Mouse (Mus musculus) thymus, postnatal 36 days (tissue): ENCODE results near the gene Dnhd1.
"Not testable (repeated sequence)": the region's sequence is repeated elsewhere in the genome, so short reads cannot be mapped to it uniquely, and the experiment has no call there.

Source experiments
- DNase-seq, 2 experiments: peaks; one replicate each; pipeline ENCODE4 v3.0.0; 2022; ENCODE audit warnings: mixed read lengths in 2 of 2

Dnhd1 gene

GRCm38 (mm10) chr7:105741978-105742377, 91.4 kb downstream of the Dnhd1 start:
- DNase-seq, result no peak

- not testable (repeated sequence) for DNase-seq
These were observed 92.0 kb downstream of the Dnhd1 start for GRCm38 (mm10) chr7:105742539-105743215.

GRCm38 (mm10) chr7:105743246-105743925, 92.8 kb downstream of the Dnhd1 start:
- DNase-seq, result not testable (repeated sequence)

GRCm38 (mm10) chr7:105743926-105744590, 93.4 kb downstream of the Dnhd1 start, which contains the start of gene Taf10:
Taf10 (minus strand) TSS chr7:105744361.
- DNase-seq, result peak; percentile 88 to 92

- no peak for DNase-seq
These were observed 97.1 kb downstream of the Dnhd1 start for GRCm38 (mm10) chr7:105747776-105748175.

GRCm38 (mm10) chr7:105751491-105752433, 101.1 kb downstream of the Dnhd1 start, which contains the start of gene Tpp1:
Tpp1 (minus strand) TSS chr7:105752235.
- DNase-seq, result peak; percentile 86 to 89

- no peak for DNase-seq
These were observed 102.1 kb downstream of the Dnhd1 start for GRCm38 (mm10) chr7:105752716-105753115.

GRCm38 (mm10) chr7:105753281-105753680, 102.7 kb downstream of the Dnhd1 start:
- no peak for DNase-seq

GRCm38 (mm10) chr7:105761813-105762484, 111.3 kb downstream of the Dnhd1 start:
- DNase-seq, result no peak

- no peak for DNase-seq
These were observed 112.1 kb downstream of the Dnhd1 start for GRCm38 (mm10) chr7:105762517-105763270.

- no peak for DNase-seq
These were observed 113.7 kb downstream of the Dnhd1 start for GRCm38 (mm10) chr7:105764331-105764730.

- no peak for DNase-seq
These were observed 117.1 kb downstream of the Dnhd1 start for GRCm38 (mm10) chr7:105767729-105768165.

- no peak for DNase-seq
These were observed 119.3 kb downstream of the Dnhd1 start for GRCm38 (mm10) chr7:105769959-105770358.
